Mouse (Mus musculus) A20 (cell line): ENCODE data around the gene Aspm.
"Not testable (repeated sequence)": the region's sequence is repeated elsewhere in the genome, so short reads cannot be mapped to it uniquely, and the experiment has no call there.

ENCODE experiments used
- DNase-seq: peaks from one replicate; pipeline ENCODE4 v3.0.0-alpha.2; 2011; ENCODE audit warnings: low read depth, low spot score

The Aspm gene

DNA sequence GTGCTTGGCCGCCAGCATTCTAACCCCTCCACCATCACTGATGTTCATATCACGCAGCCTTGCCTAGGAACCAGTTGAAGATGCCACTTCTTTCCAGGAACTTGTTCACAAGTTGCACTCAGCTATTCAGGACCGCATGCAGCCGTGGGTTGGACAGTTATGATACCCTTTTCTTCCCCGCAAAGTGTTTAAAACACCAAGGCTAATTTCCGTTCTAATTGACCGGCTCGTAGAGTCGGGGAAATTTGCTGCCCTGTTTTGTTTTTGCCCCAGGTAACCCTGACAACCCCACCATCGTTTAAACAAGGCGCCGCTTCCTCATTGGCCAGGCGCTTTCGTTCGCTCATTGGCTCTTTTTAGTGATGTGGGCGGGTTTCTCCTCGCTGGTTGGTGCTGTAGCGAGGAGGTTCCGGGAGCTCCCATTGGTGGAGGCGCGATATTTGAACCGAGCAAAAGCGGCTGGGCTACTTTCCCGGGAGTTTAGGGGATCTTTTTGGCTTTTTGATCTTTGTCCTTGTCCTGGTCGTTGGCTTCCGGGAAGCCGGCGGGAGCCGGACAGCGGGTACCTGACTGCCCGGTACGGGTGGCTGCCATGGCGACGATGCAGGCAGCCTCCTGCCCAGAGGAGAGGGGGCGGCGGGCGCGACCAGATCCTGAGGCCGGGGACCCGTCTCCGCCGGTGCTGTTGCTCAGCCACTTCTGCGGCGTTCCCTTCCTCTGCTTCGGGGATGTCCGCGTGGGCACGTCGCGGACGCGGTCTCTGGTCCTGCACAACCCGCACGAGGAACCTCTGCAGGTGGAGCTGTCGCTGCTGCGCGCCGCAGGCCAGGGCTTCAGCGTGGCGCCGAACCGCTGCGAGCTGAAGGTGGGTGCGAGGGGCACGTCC, at the start of gene Aspm:
Aspm (plus strand) TSS at position 433 of the 886 bp plus-strand sequence.
- DNase-seq: peak; percentile 96

DNA sequence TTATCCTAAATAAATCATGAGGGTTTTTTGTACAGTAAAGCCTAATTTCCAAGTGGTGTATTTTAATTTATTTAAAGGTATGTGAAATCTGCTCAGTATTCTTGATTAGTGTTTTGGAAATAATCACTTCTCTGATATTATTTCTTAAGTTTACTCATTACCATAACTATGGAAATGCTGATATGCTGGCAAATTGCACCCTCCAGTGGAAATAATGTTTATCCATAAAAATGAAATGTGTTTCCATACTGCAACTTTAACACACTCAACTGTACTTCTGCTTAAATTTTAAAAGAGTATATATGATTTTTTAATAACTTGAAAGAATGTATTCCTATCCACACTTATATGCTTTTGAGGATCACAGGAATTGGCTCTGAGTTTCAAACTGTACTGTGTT, 48.8 kb upstream of the Aspm start:
- no peak for DNase-seq

DNA sequence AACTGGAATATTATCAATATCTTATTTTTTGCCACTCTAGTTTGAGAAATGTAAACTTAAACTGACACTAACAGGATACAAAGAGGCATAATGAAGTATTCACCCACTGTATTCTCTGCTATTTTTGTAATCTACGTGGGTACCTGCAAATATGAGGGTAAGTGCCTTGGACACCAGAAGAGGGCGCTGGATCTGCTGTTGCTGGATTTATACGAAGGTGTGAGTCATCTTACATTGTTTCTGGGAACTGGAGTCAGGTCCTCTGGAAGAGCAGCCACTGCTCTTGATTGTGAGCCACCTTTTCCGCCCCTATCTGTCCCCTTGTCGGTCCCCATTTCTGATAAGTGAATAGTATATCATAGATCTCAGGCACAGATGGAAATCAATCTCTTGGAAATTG, 46.9 kb upstream of the Aspm start:
- peak; percentile 30 for DNase-seq

DNA sequence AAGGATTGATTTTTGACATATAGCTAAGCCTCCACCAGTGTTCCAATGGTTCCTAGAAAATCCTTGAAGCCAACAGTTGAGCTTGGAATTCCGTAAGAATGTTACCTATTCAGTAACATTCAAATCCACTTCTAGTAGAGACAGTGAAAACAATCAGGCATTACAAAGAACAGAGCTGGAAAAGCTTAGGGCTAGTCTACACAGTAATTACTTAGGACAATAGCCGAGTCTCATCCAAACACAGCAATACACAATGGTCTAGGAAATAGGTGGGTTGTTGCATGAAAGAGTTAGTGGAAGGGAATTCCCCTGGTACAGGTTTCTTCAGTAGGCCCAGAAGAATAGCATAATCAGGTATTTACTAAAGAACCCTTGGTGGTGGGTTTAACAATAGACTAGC, 42.2 kb upstream of the Aspm start:
- not testable (repeated sequence) for DNase-seq

DNA sequence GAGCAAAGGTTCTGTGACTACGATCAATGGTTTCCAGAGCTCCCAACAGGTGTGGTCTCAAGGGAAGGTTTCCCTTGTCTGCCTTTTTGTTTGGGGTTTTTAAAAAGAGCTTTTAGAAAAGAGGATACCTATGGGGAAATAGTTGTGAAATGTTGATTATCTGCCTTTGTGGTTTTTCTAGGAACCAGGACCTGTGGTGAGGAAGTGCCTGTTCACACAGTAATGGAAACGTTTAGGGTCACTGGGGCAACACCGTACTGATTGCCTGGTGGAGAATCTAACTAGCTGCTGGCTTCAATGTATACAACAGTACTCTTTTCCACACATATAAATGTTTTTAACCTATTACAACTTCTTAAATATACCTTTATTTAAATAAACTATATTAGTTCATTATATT, 41.1 kb upstream of the Aspm start:
- no peak for DNase-seq

DNA sequence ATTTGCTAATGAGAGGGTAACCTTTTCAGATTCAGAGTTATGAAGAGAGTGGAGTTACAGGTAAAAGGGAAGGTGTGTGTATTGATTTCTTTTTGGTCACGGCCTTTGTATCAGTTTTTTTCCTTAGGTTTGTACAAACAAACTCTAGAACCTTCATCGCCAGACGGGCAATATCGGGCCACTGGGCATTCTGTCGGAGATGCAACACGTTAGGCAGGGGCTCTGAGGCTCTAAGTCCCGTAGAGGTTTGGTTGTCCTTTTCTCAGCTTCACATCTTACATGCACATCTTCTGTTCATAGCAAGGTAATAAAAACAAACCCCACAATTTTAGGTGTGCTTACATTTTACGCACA, 33.1 kb upstream of the Aspm start:
- DNase-seq: no peak

DNA sequence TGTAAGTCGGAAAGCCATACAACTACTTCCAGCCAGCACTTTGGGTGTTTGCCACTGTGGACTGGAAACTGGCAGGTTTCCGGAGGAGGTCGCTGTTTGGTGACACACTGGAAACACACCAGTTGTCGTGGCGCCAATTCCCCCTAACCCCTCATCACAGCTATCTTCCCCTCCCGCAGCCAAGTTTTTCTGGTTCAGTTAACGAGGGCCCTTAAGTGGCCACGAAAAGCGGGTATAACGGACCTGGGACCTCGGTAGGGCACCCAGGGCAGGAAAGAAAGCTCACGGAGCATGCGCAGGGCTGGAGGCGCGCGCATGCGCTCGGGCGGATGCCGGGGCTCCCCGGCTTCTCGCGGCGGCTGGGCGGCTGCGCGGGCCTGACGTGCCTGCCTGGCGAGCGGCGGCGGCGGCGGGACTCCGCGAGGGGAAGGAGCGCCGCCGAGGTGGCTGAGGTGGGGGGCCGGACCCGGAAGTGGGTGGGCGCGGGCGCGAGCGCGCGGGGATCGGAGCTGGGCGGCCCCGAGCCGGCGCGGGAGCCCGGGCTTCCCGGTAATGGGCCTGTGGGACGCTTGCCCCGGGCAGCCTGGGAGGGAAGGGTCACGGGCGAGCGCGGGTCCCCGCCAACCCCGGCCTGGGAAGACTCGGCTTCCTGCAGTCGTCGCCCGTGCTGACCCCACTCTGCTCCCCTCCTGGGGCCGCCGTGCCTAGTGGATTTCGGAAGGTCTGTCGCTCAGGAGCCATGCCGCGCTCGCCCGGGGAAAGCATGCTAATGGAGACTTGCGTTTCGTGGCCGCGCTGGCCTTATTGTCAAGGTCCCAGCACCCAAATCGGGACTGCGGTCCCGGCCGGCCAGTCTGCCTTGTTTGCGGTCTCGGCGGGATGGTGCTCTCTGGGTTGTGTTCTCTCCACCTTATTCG, 32.4 kb upstream of the Aspm start, which contains the start of gene Zbtb41:
Zbtb41 (plus strand) TSS at position 414 of the 917 bp plus-strand sequence.
- DNase-seq: peak; percentile 94

DNA sequence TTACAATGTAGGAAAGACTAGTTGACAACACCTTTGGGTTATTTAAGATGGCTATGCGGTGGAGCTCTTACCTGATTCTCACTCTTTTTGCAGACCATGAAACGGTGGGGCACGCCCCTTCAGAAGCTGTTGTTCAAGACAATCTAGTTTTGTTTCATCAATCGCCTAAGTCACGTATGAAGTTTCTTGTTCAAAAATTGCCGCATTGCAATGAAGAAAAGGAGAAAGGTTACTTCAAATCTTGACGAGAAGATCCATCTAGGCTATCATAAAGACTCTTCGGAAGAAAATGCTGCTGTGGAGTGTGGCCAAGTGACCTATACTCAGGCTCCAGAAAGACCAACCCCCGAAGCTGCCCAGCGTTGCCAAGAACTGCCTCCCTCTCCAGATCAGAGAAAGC, 31.6 kb upstream of the Aspm start:
- DNase-seq: peak; percentile 67

DNA sequence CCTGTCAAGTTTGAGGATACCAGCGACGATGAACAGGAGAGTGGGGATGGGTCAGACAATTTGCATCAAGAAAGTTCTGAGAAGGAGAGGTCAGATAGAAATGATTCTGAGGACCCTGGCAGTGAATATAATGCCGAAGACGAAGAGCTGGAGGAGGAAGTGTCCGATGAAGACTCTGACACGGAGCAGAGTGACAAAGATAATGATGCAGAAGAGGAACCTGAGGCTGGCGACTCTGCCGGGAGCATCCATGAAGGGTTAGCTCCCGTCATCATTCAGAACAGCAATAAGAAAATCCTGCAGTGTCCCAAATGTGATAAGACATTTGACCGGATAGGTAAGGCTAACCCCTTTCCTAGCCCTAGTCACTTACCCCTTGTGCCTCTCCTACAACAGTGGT, 30.6 kb upstream of the Aspm start:
- DNase-seq: peak; percentile 34

DNA sequence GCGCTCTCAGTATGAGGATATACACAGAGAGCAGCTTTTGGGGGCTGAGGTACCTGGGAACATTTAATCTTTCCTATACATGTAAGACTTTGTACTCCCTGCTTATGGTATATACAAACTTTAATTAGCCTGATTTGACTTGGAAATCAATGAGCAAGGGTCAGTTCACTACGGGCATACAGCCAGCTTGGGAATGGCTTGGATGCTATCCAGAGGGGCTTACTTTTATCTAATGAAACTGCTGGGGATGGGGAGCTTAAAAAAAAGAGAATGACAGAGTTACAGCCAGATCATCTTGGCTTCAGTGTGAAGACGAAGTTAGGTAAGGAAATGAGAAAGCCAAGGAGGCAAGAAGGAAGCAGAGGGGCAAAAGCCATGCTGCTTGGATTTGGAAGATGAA, 29.6 kb upstream of the Aspm start:
- no peak for DNase-seq

DNA sequence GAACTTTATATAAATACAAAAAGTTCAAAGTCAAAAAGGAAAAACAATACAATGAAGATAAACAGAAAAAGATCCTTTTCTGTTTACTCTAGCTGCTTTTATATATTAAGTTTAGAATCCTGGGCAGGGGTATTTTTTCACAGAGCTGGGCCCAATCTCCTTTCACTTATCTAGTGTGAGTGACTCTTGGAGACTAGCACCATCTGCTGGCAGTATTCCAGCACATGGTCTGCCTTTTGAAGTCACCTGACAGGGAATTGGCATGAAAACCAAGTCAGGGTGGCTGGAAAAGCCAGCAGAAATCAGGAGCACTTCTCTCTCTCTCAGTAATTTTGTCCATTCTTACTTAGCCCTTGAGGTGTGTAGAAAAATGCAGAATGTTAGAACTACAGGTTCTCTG, 16.2 kb upstream of the Aspm start:
- peak; percentile 63 for DNase-seq

DNA sequence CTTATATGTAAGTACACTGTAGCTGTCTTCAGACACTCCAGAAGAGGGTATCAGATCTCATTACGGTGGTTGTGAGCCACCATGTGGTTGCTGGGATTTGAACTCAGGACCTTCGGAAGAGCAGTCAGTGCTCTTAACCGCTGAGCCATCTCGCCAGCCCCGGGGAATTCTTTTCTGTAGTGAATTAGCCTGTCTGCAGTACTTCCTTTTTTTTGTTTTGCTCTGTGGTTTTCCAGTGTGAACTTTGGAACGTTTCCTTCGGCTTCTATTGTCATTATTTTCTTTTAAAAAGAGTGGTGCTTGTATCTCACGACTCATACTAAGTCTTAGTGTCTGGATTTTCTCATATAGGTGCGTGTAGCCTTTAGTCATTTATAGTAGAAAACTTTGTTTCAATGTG, 11.5 kb upstream of the Aspm start:
- DNase-seq: not testable (repeated sequence)

DNA sequence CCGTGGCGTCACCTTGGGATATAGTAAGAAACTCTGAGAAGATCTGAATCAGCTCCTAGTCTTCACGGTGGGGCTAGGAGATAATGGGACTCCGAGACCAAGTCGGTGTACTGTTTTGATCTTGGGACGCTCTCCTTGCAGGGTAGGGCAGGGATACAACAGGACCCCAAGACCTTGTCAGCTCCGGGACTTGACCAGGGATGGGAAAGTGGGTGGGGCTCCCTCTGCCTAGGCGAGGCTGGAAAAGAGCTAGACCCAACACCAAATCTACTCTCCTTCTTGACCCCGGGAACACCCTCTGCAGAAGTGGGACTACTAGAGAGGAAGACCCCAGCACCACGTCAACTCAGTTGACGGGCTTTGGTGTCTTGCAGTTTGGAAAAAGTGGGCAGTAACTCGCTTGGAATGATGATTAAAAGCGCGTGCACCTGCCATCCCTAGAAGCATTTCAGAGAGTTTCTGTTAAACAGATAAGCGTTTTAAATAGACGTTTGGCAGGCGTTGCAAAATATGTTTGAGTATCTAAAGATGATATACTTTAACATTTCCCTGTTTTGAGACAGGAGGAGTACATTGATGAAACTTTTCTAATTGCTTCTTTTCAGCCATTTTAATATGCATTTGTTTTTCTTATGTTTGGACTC, 776 bp downstream of the Aspm start:
- no peak for DNase-seq

DNA sequence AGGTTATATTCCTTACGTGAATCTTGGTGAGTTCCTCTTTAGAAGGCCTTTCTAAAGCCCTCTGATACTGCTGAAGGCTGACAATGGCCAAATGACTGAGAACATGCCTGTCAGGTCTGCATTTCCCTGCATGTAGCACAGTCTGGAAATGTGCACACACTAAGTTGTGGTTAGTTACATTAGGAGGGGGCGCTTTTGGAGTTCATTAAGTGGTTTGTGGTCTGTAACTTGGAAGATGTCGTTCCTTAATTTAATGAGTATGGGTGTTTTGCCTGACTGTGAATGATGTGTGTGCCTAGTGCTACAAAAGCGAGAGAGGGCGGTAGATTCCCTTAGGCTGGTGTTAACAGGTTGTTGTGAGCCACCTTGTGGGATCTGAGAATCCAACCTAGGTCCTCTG, 6.2 kb downstream of the Aspm start:
- DNase-seq: no peak

DNA sequence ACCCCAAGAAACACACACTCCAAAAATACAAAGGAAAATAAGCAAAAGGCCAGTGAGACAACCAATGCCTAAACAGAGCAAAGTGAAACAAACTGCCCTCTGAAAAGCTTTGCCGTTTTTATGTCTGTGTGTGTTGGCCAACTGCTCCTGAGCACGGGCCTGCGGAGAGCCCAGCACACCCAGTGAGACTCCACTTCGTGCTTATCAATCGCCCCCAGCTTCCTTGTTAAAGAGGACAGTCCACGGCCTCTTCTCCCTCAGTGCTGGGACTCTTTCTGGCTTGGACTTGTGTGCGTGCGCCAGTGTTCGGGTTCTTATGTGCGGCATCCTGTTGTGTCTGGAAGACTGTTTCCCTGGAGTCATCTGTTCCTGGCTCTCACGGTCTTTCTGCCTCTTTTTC, 11.4 kb downstream of the Aspm start:
- no peak for DNase-seq

DNA sequence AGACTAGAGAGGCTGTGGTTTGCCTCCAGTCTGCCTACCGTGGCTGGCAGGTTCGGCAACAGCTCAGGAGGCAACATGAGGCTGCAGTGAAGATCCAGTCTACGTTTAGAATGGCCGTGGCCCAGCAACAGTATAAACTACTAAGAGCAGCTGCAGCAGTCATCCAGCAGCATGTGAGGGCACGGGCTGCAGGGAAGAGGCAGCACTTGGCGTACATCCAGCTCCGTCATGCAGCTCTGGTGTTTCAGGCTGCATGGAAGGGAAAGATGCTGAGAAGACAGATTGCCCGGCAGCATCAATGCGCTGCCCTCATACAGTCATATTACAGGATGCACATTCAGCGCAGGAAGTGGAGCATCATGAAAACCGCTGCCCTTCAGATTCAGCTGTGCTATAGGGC, 24.3 kb downstream of the Aspm start:
- no peak for DNase-seq

DNA sequence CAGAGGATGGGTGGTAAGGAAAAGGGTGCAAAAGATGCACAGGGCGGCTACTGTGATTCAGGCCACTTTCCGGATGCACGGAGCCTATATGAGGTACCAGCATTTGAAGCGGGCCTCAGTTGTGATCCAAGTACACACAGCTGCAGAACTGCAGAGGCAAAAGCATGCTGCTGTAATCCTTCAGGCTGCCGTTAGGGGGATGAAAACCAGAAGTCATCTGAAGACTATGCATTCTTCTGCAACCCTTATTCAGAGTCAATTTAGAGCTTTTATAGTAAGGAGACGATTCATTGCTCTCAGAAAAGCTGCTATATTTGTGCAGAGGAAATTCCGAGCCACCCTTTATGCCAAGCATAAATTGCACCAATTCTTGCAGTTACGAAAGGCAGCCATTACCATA, 25.7 kb downstream of the Aspm start:
- no peak for DNase-seq

DNA sequence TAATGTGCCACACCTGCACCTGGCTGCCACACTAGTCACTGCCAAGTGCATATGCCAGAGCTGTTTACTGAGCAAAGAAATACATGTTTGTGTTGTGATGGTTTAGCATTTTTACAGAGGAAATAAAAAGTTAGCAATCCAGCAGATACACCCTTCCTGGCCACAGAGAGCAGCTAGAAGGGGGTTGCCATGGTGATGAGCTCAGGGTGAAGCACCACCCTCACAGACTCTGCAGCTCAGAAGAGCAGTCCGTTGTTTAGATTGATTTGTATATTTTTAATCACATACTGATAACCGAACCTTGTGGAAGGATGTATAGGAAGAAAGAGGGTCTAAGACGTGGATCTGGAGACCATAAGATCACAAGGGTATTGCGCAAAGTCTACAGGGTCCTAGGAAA, 26.6 kb downstream of the Aspm start:
- no peak for DNase-seq

DNA sequence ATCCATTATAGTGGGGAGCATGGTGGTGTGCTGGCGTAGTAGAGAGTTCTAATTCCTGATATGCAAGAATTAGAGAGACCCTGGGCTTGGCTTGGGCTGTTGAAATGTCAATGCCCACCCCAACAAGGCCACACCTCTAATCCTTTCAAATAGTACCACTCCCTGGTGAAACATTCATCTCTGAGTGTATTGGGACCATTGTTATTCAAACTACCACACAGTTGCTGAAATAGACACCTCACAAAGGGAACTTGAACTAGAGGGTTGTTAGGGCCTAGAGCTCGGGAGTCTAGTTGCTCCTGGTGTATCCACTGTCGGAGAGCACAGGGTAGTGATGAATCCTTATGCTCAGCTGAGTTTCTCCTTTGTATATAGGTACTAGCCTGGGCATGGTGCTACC, 40.1 kb downstream of the Aspm start:
- DNase-seq: no peak

DNA sequence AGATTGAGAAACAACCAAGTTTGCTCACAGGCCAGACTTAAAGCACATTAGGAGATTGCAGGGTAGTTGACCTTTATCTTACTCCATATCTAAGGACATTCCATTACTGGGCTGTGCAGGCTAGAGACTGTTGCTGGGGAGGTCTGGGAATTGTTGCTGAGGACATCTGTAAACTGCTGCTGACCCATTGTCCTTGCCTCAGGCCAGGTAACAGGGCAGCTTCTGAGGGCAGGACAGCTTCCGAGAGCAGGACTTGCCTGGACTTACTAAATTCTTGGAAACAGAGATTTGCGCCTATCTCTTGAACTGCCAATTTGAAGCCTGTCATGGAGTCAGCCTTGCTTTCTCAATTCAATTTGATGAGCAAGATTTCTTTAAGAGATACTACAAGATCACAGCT, 40.8 kb downstream of the Aspm start:
- DNase-seq: no peak

DNA sequence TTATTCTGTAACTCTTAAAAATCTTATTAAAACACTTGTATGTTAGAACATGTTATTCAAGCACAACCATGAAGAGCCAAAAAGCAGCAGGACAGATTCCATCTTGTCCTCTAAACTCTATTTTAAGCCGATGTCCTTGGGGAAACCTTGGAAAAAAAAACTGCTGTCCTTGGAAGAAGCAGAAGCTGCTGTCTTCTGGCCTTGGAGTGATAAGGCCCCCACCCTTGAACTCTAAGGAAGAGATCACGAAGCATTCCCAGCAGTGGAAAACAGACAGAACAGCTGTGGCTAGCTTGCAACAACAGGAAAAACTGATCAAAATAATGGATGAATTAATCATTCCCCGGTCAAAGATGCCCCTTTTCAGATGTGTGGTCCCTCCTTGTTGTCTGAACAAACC, 41.6 kb downstream of the Aspm start:
- DNase-seq: no peak

DNA sequence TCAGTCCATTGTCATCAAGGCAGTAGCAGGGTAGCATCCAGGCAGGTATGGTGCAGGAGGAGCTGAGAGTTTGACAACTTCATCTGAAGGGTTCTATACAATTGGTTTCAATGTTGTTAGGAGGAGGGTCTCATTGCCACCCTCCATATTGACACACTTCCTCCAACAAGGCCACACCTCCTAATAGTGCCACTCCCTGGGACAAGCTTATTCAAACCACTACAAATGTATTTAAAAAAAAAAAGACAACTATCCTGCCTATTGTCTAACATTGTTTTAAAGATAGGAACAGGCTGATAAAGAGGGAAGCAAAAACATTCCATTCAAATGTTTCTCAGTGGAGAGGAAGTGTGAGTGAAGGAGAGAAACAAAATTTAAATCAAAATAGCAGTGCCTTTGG, 45.2 kb downstream of the Aspm start:
- no peak for DNase-seq
